Mouse (Mus musculus) spleen, adult 18-20 months (tissue): ENCODE results near the gene Tmcc1.

Experiments
- DNase-seq, 2 experiments: peaks; one replicate each; pipeline ENCODE4 v3.0.0; 2022; ENCODE audit warnings: mixed read lengths in 2 of 2

Tmcc1 gene

GRCm38 (mm10) chr6:115968700-115969099, 224.6 kb downstream of the Tmcc1 start:
- DNase-seq = no peak
